Mouse (Mus musculus) CD4-positive naive resting alpha-beta T cell, adult 57 days (primary cell): Measurements from ENCODE around the gene Parp6. TPM values are rescaled to one million over a fixed set of nuclear protein-coding genes. Genes with fewer than 3 reads are reported as not detected.

Source experiments
- total RNA-seq: library from RNA; stranded (reverse); gene quantifications from one replicate; pipeline ENCODE4 v1.2.4, GENCODE M21; 2023

Parp6 gene
- 68.5 TPM for total RNA-seq

DNA sequence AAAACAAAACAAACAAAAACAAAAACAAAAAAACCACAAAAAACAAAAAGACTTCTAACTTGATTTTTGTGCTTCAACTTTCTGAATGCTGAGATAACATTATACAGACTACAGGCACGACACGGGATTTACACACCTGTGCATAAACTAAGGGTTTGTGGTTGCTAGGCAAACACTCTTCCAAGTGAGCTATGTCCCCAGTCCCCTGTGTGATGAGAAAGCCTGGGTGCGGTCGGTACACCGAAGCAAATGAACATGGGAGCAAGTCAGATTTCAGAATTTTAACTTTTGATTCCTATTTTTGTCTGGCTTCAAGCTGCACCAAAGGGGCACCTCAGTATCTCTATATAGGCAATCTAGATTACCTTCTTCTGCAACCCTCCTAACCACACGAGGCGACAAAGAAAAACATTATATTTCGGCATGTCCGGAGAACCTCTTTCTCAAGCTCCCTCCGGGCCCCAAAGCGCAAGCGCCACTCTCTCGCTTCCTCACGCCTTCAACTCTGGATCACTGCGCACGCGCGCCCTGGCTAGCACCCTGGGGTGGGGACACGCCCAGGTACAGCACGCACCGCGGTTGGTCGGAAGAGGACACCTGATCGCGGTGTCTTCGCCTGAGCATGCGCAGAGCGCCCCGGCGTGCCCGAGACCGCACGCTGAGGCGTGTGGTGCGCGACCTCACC, at the start of gene Parp6:
TSS of gene Parp6 (plus strand) at position 663 of the 685 bp plus-strand sequence.

DNA sequence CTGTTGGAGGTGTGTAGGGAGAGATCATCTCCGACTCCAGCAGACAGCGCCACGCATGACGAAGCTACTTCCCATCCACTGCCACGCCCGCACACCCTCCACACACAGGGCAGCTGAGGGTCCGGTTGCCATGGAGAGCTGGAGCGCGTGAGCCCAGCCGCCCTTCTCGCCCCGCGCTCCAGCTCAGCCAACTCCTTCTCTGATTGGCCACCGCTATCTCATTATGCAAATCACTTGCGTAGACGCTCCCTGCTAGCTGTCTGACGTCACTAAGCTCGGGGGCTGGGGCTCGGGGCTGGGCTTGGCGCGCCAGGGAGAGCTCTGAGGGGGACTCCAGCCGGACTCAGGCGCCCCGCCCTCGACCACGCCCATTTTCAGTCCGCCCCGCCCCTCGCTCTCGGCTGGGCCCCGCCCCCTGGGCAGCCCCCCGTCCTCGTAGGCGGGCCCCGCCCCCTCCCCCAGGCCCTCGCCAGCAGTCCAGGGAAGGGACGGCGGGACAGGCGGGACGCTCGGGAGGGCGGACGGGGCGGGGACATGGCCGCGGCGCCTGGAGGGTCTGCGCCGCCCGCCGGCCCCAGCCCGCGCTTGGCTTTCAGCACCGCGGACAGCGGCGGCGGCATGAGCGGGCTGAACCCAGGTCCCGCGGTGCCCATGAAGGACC, 39.1 kb upstream of the Parp6 start, which contains the start of gene Celf6:
TSS of gene Celf6 (plus strand) at position 74 of the 661 bp plus-strand sequence.

DNA sequence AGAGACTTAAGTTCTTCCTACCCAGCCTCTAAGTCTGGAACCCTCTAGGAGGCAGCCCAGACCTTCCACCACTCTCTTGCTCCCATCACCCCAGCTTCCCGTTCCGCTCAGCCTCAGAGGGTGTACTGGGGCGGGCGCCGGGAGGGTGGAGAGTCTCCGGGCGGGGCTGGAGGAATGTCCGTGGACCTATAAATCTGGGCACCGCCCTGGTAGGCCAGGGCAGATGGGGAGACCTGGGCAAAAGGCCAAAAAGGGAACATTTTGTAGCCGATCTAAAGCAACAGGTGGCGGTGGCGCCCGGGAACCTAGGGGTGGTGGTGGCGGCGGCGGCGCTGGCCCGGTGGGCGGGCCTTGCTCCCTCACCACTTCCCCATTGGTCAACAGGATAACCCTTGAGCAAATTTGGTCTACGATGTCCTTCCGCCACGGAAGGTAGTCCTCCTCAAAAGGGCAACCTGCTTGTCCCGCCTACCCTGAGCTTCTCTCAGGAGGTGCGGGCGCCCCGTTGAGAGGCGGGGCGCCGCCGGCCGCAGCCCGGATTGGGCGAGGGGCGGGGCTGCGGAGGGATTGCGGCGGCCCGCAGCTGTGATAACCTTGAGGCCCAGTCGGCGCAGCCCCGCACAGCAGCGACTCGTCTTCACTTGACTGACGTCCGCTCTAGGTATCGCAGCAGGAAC, 39.0 kb downstream of the Parp6 start, which contains the start of gene Pkm:
TSS of gene Pkm (plus strand) at position 411 of the 677 bp plus-strand sequence.

DNA sequence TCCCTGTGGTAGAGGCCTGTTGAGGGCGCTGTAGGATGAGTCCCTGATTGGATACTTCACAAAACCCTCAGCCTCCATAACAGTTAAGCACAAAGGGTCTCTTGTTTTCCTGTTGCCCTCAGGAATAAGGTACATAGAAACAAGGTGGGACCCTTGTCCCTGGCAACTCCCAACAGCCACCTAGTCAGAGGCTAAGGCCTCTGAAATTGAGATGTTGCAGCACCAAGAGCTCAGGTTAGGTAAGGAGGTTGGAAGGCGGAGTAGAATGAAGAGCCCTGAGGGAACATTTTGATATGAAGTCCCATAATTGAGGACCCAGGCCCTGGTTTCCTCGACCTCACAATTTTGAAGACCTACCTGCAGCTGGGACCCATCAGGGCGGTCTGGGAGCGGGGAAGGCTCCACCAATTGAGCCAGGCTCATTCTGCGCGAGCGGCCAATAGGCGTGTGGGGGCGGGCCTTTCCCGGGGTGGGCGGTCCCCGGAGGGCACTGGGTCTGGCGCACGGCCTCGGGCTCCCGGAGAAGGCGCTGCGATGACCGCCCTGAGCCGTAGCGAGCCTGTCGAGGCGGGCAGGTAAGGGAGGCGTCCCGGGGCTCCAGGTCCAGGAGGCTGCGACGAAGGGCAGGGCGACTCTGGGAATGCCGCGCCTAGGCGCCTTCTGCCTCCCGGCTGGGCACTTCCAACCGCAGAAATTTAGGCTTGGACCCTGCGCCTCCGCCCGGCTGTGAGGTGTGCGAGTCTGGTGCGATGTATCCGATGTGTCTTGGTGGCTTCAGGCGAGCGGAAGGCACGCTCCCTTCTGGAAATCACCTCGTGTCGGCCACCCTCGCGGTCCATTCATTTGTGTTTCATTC, 62.8 kb downstream of the Parp6 start, which contains the start of gene Gramd2:
TSS of gene Gramd2 (plus strand) at position 467 of the 856 bp plus-strand sequence.

Other genes with a start within 250 kb of the Parp6 start
- gene Arih1, start 130.7 kb upstream of the Parp6 start, total RNA-seq: 183 TPM
- gene Hexa, start 77.7 kb upstream of the Parp6 start, total RNA-seq: 44.5 TPM
- 0.71 TPM for gene Tmem202, start 77.4 kb upstream of the Parp6 start, total RNA-seq
- not detected for gene Celf6, start 39.4 kb upstream of the Parp6 start, total RNA-seq
- gene Pkm, start 39.1 kb downstream of the Parp6 start, total RNA-seq: 408 TPM
- gene Gramd2, start 62.9 kb downstream of the Parp6 start, total RNA-seq: not detected
- gene Senp8, start 133.4 kb downstream of the Parp6 start, total RNA-seq: 1.4 TPM
- 20.5 TPM for gene Myo9a, start 133.6 kb downstream of the Parp6 start, total RNA-seq